Mouse (Mus musculus): ENCODE measurements around the gene Tatdn3. TPM values are rescaled to one million over a fixed set of nuclear protein-coding genes. Genes with fewer than 3 reads are reported as not detected.

Tatdn3 gene
- total and polyA plus RNA-seq, 2 experiments: 9.4 to 16.3 TPM

GRCm38 (mm10) chr1:191065188-191065587 is 2.5 kb upstream of the Tatdn3 start:
- no peak for TF ChIP-seq POLR2A (IDR thresholded peaks at IDR 0.05; ENCODE audit: extremely low read depth, insufficient read depth, low read length)
- no peak for TF ChIP-seq CTCF (IDR thresholded peaks at IDR 0.05; ENCODE audit: low read depth, low read length)
- H3K27ac ChIP-seq (replicated peaks; ENCODE audit: insufficient read depth, low read depth, low read length): no peak overlapping the region
- no peak overlapping the region for H3K9ac ChIP-seq (ENCODE audit: low read depth, low read length)
- no peak for DNase-seq (ENCODE audit: extremely low read depth, low read depth, low spot score)
- no peak overlapping the region for H3K4me3 ChIP-seq (ENCODE audit: insufficient read depth, low read depth, low read length)
- no peaks in the 10 kb centered on the region for H3K27me3 ChIP-seq (ENCODE audit: control insufficient read depth, insufficient read depth, low read length)
- H3K4me1 ChIP-seq (ENCODE audit: control insufficient read depth, insufficient read depth, low read length): 0 out of 2 replicates have a peak, but pooled peaks cover 1% of the 10 kb centered on the region
- H3K36me3 ChIP-seq (ENCODE audit: control insufficient read depth, insufficient read depth, low read length): no peaks in the 10 kb centered on the region
- WGBS: 86% methylated on average over 4 of the region's 4 CpGs
- H3K79me2 ChIP-seq (ENCODE audit: control insufficient read depth, insufficient read depth, low read length): no peaks in the 10 kb centered on the region; the same call in 1 of the 2 replicates

GRCm38 (mm10) chr1:191064535-191064934 is 1.8 kb upstream of the Tatdn3 start:
- Histone ChIP-seq H3K27me3 (ENCODE audit: control insufficient read depth, insufficient read depth, low read length) (no peaks in the 10 kb centered on the region), H3K4me1 (ENCODE audit: control insufficient read depth, insufficient read depth, low read length) (no peaks in the 10 kb centered on the region), H3K27ac (replicated peaks; ENCODE audit: insufficient read depth, low read depth, low read length) (no peak overlapping the region), H3K79me2 (ENCODE audit: control insufficient read depth, insufficient read depth, low read length) (no peaks in the 10 kb centered on the region; the same call in 1 of the 2 replicates), H3K36me3 (ENCODE audit: control insufficient read depth, insufficient read depth, low read length) (no peaks in the 10 kb centered on the region), H3K9ac (ENCODE audit: low read depth, low read length) (no peak overlapping the region), H3K4me3 (ENCODE audit: insufficient read depth, low read depth, low read length) (no peak overlapping the region)
- TF ChIP-seq CTCF (IDR thresholded peaks at IDR 0.05; ENCODE audit: low read depth, low read length) (no peak), POLR2A (IDR thresholded peaks at IDR 0.05; ENCODE audit: extremely low read depth, insufficient read depth, low read length) (no peak)
- WGBS: 88% methylated on average over 2 of the region's 2 CpGs
- no peak for DNase-seq (ENCODE audit: extremely low read depth, low read depth, low spot score)

GRCm38 (mm10) chr1:191063700-191064099 is 968 bp upstream of the Tatdn3 start:
- Histone ChIP-seq H3K27me3 (ENCODE audit: control insufficient read depth, insufficient read depth, low read length) (no peaks in the 10 kb centered on the region), H3K9ac (ENCODE audit: low read depth, low read length) (no peak overlapping the region), H3K36me3 (ENCODE audit: control insufficient read depth, insufficient read depth, low read length) (no peaks in the 10 kb centered on the region), H3K27ac (replicated peaks; ENCODE audit: insufficient read depth, low read depth, low read length) (no peak overlapping the region), H3K4me3 (ENCODE audit: insufficient read depth, low read depth, low read length) (no peak overlapping the region), H3K79me2 (ENCODE audit: control insufficient read depth, insufficient read depth, low read length) (no peaks in the 10 kb centered on the region; the same call in 1 of the 2 replicates), H3K4me1 (ENCODE audit: control insufficient read depth, insufficient read depth, low read length) (no peaks in the 10 kb centered on the region)
- TF ChIP-seq POLR2A (IDR thresholded peaks at IDR 0.05; ENCODE audit: extremely low read depth, insufficient read depth, low read length) (no peak), CTCF (IDR thresholded peaks at IDR 0.05; ENCODE audit: low read depth, low read length) (no peak)
- 50% methylated on average over 9 of the region's 9 CpGs for WGBS
- DNase-seq (ENCODE audit: extremely low read depth, low read depth, low spot score): no peak

- DNase-seq (ENCODE audit: extremely low read depth, low read depth, low spot score): no peak
- Histone ChIP-seq H3K27me3 (ENCODE audit: control insufficient read depth, insufficient read depth, low read length) (no peaks in the 10 kb centered on the region), H3K4me3 (ENCODE audit: insufficient read depth, low read depth, low read length) (peak overlapping the region; percentile 82), H3K79me2 (ENCODE audit: control insufficient read depth, insufficient read depth, low read length) (no peaks in the 10 kb centered on the region; the same call in 1 of the 2 replicates), H3K27ac (replicated peaks; ENCODE audit: insufficient read depth, low read depth, low read length) (peak overlapping the region; percentile 58), H3K9ac (ENCODE audit: low read depth, low read length) (peak overlapping the region; percentile 96), H3K36me3 (ENCODE audit: control insufficient read depth, insufficient read depth, low read length) (peaks cover 2% of the 10 kb centered on the region; the same call in 1 of the 2 replicates), H3K4me1 (ENCODE audit: control insufficient read depth, insufficient read depth, low read length) (no peaks in the 10 kb centered on the region)
- 4% methylated on average over 15 of the region's 15 CpGs for WGBS
- no peak for TF ChIP-seq POLR2A (IDR thresholded peaks at IDR 0.05; ENCODE audit: extremely low read depth, insufficient read depth, low read length)
- no peak for TF ChIP-seq CTCF (IDR thresholded peaks at IDR 0.05; ENCODE audit: low read depth, low read length)
Measured at GRCm38 (mm10) chr1:191062241-191062780, 421 bp downstream of the Tatdn3 start.

- Histone ChIP-seq H3K27ac (replicated peaks; ENCODE audit: insufficient read depth, low read depth, low read length) (no peak overlapping the region), H3K27me3 (ENCODE audit: control insufficient read depth, insufficient read depth, low read length) (no peaks in the 10 kb centered on the region), H3K4me3 (ENCODE audit: insufficient read depth, low read depth, low read length) (no peak overlapping the region), H3K79me2 (ENCODE audit: control insufficient read depth, insufficient read depth, low read length) (no peaks in the 10 kb centered on the region), H3K4me1 (ENCODE audit: control insufficient read depth, insufficient read depth, low read length) (no peaks in the 10 kb centered on the region), H3K36me3 (ENCODE audit: control insufficient read depth, insufficient read depth, low read length) (peaks cover 5% of the 10 kb centered on the region; the same call in 1 of the 2 replicates), H3K9ac (ENCODE audit: low read depth, low read length) (no peak overlapping the region)
- 80% methylated on average over 3 of the region's 3 CpGs for WGBS
- no peak for TF ChIP-seq CTCF (IDR thresholded peaks at IDR 0.05; ENCODE audit: low read depth, low read length)
- TF ChIP-seq POLR2A (IDR thresholded peaks at IDR 0.05; ENCODE audit: extremely low read depth, insufficient read depth, low read length): no peak
- DNase-seq (ENCODE audit: extremely low read depth, low read depth, low spot score): no peak
Measured at GRCm38 (mm10) chr1:191057461-191057860, 5.3 kb downstream of the Tatdn3 start.

GRCm38 (mm10) chr1:191055533-191055873 is 7.2 kb downstream of the Tatdn3 start:
- Histone ChIP-seq H3K4me1 (ENCODE audit: control insufficient read depth, insufficient read depth, low read length) (no peaks in the 10 kb centered on the region), H3K9ac (ENCODE audit: low read depth, low read length) (no peak overlapping the region), H3K27me3 (ENCODE audit: control insufficient read depth, insufficient read depth, low read length) (no peaks in the 10 kb centered on the region), H3K79me2 (ENCODE audit: control insufficient read depth, insufficient read depth, low read length) (no peaks in the 10 kb centered on the region), H3K36me3 (ENCODE audit: control insufficient read depth, insufficient read depth, low read length) (peaks cover 5% of the 10 kb centered on the region; the same call in 1 of the 2 replicates), H3K4me3 (ENCODE audit: insufficient read depth, low read depth, low read length) (no peak overlapping the region), H3K27ac (replicated peaks; ENCODE audit: insufficient read depth, low read depth, low read length) (no peak overlapping the region)
- 82% methylated on average over 2 of the region's 2 CpGs for WGBS
- TF ChIP-seq POLR2A (IDR thresholded peaks at IDR 0.05; ENCODE audit: extremely low read depth, insufficient read depth, low read length) (no peak), CTCF (IDR thresholded peaks at IDR 0.05; ENCODE audit: low read depth, low read length) (no peak)
- no peak for DNase-seq (ENCODE audit: extremely low read depth, low read depth, low spot score)

Data from liver, adult 2 months (tissue).